Mouse (Mus musculus) cerebellum, adult (tissue): ENCODE measurements around the gene Uspl1.

Experiments
- ATAC-seq: cut with Nextera tagmentation; 2 replicates; pipeline ENCODE4 v1.9.2; 2017; ENCODE audit warnings: mild to moderate bottlenecking, moderate library complexity, mixed read lengths; ENCODE audit not compliant: insufficient number of reproducible peaks, low FRiP score, low TSS enrichment

Uspl1 gene

DNA sequence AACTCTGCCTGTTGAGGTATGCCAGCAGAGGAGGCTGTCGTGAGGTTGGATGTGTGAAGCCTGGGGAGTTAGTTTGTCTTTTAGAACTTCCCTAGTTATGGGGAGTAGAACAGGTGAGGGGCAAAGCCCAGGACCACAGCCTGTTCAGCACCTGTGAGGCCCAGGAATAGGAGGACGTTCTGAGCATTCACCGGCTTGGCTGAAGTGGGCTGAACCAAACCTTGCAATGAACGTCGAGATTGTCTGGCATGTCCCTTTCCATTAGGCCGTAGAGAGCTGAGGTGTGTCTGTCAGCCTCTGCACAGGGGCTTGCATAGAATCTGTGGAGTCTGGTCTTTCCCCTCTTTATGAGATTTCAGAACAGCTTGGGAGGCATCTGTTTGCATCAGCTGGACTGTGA, 23.5 kb downstream of the Uspl1 start:
- ATAC-seq, result no peak

DNA sequence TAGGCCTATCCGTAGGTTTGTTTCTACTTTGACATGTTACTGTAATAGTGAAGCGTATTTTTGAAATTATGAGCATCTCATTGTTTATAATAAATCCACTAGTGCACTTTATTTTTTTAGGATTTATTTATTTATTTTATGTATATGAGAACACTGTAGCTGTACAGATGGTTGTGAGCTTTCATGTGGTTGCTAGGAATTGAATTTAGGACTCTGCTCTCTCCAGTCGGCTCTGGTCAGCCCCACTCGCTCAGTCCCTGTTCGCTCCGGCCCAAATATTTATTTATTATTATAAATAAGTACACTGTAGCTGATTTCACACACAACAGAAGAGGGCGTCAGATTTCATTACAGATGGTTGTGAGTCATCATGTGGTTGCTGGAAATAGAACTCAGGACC, 24.6 kb downstream of the Uspl1 start:
- no peak for ATAC-seq

GRCm38 (mm10) chr5:149209328-149209727, 25.2 kb downstream of the Uspl1 start:
- ATAC-seq, result no peak

DNA sequence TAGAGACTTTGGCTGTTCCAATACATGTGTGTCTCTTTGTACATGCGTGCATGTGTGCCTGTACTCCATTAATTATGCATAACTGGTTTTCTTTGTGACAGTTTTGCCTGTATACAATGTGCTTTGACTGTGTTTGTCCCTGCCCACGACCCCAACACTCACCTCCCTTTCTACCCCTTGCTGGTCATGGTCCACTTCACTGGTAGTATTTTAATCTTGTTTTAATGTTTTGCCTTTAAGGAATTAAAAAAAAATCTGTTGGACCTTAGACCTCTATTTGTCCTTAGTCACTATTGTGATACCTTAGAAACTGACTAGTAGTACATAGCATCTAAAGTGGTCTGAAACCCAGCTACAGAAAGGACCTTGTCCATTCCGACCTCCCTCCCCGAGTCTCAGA, 26.9 kb downstream of the Uspl1 start:
- ATAC-seq, result no peak

DNA sequence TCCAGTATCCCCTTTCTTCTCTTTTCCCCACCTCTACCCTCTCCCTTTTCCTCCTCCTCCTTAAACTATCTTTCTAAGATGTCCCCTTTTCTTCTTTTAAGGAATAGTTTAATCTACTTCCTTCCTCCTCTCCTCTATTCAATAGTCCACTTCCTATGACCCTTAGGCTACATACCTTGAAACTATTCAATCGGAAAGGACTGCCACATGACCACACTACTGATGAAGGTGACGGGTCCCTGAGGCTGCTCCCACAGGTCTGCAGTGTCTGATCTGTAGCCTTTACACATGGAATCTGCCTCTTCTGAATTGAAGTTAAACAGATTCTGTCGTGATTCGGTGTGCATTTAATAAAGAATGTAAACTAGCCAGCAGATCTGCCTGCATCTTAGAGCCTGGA, 28.7 kb downstream of the Uspl1 start:
- no peak for ATAC-seq

DNA sequence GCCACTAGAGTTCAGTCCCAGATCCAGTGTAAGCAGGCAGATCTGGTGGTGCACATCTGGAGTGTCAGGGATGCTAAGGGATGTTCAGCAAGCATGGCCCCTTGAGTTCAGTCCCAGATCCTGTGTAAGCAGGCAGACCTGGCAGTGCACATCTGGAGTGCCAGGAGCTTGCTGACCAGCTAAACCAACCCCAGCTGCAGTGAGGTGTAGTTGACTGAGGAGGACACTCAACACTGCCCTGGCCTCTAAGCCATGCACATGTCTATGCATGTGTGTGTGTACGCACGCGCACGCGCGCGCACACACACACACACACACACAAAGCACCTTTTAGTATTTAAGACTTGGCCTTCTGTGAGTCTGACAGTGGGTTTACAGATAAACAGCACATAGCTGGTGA, 31.4 kb downstream of the Uspl1 start:
- no peak for ATAC-seq

DNA sequence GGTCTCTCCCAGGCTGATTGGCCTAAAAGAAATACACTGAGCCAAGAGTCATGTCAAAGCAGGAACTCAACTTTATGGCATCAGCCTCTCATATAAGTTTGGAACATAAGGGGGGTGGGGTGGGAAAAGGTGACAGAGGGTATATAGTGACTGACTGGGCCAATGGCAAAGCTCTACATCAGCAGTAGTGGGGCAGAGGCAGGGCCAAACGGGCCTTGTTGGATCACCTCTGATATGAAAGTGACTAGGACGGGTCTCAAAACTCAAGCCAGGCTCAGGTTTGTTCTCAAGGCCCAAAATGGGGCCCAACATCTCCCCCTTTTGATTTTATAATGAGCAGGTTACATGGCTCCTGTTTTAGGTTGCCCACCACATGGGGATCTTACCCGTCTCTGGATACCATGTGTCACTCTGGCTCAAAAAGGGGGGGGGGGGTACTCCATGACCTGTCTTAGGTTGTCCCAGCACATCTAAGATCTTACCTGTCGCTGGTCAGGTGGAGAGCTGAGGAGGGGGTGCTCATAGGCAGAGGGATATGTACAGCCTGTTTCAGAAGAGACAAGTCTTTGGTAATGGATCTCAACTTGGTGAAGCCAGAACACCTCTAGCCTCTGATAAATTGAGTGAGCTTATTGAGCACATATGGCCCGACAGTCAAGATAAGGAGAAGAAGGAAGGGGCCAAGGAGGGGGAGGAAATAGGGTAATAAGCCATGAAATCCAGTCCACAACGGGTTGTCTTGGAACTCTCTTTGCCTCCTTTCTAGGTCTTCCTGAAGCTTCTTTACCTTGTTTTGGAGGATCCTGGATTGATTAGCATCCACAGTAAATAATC, 33.6 kb downstream of the Uspl1 start:
- ATAC-seq, result no peak

GRCm38 (mm10) chr5:149219493-149219892, 35.3 kb downstream of the Uspl1 start:
- ATAC-seq, result no peak

DNA sequence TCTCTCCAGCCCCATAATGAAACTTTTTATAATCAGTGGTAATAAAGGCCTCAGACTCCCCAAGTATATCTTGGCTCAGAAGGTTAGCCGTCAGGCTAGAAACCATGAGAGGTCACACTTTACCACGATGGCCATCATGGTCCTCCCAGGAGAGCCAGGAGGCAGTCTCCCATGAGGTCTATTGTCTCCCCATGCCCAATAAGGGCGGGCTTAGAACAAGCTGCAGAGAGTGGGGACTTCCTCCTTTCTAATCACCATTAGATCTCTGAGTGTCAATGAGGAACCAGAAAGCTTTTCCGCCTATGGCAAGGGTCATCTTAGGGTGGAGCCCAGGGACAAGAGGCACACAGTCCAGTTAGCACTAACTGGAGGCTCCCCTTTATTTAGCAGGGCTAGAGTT, 37.2 kb downstream of the Uspl1 start:
- ATAC-seq, result no peak

DNA sequence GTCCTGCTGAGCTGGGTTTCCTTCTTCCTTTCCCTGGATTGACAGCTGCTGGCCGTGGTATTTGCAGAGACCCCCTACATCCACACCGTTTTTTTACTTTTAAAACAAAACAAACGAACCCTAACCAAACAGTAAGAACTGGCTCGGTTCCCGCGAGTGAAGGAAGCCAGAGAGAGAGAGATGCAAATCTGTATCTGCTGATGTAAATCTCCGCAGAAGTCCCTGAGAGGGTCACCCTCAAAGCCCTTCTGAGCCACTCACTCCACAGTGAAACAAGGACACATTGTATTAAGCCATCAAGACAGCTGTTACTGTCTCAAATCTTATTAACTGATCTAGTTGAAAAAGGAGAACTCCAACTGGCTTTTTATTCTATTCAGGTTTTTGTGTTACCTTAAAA, 40.5 kb downstream of the Uspl1 start:
- ATAC-seq, result no peak

DNA sequence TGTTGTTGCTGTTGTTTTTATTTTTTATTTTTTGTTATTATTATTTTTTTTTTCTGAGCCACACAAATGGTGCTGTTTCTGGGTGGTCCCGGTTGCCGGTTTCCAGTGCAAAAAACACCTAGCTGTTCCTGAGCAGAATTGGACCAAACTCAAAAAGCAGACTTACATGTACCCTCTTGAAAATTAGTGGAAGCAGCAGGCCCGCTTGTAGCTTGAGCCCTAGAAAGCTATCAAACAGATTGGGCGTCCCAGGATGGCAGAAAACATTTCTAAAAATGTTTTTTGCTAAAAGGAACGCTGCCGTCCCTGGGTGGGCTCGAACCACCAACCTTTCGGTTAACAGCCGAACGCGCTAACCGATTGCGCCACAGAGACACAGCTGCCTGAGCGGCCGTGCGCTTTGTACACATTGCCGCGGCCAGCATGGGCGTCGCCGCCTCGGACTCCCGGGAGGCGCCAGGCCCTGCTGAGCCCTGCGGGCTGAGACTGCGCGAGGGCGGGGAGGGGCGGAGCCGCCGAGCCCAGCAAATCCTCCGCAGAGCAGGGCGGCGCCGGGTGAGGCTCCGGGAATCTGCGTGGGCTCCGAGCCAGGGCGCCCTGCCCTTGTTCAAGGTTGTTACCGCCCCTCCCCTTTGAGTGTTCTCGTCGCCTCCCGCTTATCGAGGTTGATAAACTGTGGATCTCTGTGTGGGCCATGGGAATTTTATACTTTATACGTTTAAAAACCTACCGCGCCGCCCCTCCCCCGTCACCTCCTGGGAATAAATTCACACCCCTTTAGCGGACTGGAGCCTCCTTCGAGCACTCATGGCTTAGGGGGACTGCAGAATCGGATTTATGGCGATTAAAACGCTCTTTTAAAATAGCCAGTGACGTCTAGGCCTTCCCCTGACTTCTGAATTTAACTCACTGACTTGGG, 44.8 kb downstream of the Uspl1 start:
- ATAC-seq, result peak; percentile 95

DNA sequence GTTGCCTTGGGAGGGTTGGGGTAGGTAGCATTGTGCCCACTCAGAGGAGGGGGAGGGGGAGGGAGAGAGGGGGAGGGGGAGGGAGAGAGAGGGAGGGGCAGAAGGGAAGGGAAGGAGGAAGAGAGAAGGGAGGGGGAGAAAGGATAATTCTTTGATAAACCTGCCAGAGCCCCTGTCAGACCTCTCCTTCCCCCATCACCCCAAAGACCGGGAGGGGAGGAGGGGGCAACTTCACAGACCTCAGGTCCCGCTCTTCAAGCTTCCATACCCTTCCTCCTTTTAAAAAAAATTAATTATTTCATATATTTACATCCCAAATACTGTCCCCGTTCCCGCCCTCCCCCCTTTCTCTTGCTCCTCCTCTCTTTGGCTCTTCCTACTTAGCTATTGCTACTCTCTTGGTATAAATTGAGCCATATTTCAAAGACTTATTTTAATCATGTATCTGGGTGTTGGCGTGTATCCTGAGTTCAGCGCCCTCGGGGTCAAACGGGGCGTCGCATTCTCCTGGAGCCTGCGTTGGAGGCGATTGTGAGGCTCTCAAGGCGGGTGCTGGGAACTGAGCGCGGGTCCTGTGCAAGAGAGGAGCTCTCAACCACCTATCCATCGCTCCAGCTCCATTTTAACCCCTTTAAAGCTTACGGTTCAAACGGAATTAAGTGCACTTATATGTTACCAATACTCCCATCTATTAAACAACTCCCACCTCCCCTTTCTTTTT, 45.6 kb downstream of the Uspl1 start:
- ATAC-seq, result 0 out of 2 replicates have a peak, but pooled peaks have one; percentile 18

DNA sequence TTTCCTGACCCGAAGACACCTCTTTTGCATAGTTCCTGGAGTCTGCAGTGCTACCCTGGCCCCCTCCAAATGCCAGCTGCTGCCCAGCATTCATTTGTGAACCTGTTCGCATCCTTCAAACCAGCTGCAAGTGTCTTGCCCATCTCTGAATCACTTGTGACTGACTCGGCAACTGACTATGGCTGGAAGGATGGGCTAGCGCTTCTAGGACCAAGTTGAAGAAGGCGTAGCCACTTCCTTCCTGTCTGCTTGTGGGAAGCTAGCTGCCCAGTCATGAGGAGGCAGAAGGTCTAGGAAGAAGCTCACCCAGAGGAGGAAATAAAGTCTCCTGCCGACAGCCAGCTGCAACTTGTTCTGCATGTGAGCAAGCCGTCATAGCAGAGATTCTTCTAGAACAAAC, 50.9 kb downstream of the Uspl1 start:
- no peak for ATAC-seq

DNA sequence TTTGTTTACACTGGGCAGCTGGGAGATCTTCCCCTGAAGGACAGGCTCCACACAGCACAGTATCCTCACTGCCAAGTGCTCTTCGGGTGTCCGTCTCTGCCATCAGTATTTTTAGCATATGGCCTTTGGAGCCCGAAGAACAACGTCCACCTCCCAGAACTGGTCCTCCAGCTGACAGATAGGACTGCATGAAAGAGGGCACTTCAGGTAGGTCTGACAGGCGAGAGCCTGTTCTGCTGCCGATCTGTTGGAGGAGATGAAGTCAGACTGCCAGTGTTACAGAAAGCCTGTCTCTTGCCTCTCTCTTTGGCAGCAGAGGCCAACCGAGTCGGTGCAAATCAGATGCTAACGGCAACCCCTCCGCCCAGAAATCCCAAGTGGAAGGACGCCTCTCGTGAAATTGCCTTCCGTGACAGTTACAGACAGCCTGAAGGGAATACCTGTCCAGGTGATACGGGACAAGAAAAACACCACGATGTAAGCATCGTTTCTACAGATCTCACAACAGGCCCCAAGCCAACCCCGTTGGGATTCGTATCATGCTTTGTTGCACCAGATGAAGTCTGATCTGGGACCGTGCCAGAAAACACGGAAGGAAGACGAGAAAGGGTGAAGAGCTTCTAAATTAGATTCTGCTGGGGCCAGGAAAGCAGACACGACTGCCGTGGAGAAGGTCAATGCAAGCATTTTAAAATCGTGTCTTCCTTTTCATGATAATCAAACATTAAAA, 53.2 kb downstream of the Uspl1 start:
- ATAC-seq, result peak; percentile 74; the same call in 1 of the 2 replicates

GRCm38 (mm10) chr5:149242467-149242866, 58.3 kb downstream of the Uspl1 start:
- ATAC-seq, result no peak

DNA sequence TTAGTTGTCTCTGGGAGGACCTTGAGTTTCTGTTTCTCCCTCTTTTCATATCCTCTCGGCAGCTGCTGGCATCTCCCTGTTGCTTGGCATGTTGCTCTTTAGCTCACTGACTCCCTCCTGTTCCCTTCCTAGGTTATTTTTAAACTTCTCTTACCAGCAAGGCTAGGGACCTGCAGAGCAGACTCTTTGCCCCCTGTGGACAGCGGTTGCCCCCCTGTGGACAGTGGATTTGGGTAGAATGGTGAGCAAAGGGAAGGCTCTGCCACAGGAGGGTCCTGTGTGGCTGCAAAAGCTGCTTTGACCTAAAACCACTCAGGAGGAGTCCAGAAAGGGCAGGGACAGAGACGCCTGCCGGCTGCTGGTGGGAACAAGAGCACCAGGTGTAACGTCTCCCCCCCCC, 58.9 kb downstream of the Uspl1 start:
- ATAC-seq, result no peak

DNA sequence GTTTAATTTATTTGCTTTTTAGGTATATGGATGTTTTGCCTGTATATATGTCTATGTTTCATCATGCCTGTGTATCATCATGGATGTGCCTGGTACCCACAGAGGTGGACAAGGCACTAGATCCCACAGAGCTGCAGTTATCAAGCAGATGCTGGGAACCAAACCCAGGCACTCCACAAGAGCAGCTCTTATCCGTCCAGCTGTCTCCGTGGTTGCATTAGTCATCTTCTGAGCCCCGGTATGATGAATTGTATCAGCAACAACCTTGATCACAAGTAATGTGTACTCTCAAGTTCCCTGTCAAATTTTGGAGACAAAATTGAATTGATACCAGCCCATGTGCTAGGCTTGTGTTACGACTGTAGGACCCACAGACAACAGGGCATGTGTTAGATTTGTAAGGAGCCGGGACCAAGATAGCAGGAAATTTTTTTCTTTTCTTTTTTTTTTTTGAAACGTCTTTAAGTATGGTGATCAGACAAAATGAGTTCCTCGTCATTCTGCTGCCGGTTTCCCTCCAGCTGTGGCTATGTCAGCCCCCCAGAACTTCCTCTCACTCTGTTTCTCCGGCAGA, 61.3 kb downstream of the Uspl1 start:
- ATAC-seq, result no peak

DNA sequence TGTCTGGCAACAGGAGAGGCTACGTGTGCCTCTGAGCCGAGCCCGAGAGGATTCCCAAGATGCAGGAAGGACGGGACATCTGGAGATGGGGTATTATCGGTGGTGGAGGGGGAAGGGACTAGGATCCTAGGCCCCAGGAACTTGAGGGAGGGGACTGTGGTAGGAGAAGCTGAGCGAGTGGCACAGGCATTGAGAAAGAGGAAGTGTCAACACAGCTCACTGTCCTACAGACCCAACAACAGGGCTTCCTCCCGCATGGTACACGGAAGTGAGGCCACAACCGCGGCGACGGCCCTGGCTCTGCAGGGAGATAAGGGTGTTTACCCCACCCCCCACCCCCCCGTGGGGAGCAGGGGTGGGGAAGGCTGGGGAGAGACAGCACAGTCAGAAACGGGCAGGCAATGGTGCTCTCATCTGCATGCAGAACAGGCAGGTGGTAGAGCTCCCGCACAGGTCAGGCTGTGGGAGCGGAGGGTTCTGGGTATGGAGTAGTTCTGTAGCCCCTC, 61.9 kb downstream of the Uspl1 start:
- ATAC-seq, result no peak

DNA sequence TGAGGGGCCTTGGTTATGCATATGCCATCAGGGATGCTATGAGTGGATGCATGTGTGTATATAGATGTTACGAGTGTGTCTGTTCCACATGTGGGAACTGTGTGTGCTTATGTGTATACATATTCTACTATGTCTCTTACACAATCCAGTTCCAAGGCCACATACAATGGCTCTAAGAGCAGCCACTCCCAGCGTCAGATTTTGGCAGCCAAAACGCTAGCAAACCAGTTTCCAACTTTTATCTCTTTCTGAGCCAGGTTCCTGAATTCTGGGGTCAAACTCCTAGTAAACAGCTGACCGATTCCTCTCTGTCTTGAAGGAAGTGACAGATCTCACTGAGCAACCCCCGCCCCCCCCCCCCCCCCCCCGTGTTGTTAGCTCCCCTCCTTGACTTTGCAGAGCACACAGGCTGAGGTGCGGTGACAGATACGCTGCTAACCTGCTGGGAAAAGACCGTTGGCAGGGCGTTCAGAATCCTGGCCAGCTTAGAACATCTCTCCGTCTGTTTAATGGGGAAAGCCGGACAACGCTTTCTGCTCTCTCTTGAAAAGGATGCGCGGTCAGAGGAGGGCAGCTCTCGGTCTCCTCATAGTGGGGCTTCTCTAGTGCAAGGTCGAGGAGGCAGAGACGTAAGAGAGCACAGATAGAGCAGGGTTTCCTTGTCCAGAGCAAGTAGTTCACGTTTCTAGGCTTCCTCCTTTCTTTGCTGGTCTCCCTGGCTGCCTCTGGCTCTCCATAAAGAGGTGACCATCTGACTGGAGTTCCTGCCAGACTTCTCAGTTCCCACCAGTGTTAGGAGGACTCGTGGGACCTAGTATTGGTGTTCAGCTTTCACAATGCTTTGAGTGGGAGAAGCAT, 63.1 kb downstream of the Uspl1 start:
- no peak for ATAC-seq
